Mouse (Mus musculus) heart, embryonic 14.5 days (tissue): ENCODE measurements around the gene Fen1. TPM values are rescaled to one million over a fixed set of nuclear protein-coding genes. Genes with fewer than 3 reads are reported as not detected.

Experiments
- ATAC-seq: fragments of 200-750 bp; cut with Nextera tagmentation; 2 replicates; pipeline ENCODE4 v1.8.0; 2017; ENCODE audit warnings: low read depth, moderate TSS enrichment; ENCODE audit not compliant: insufficient number of reproducible peaks, insufficient read depth, low FRiP score
- H3K27ac ChIP-seq, 2 experiments: fragments of 200-500 bp in 1 of 2; fragments of 300-500 bp in 1 of 2; sonication (generic) in 1 of 2; replicated peaks in 1 of 2; 2 replicates each; pipeline ENCODE4 v1.5.1; 2012 to 2014; ENCODE audit warnings: low read depth in 2 of 2, low read length in 2 of 2, control low read depth in 1 of 2, mild to moderate bottlenecking in 1 of 2, mixed read lengths in 1 of 2; ENCODE audit not compliant: control insufficient read depth in 1 of 2, insufficient read depth in 1 of 2
- H3K27me3 ChIP-seq: fragments of 300-500 bp; sonication (generic); 2 replicates; pipeline ENCODE4 v1.6.1; 2014; ENCODE audit warnings: mild to moderate bottlenecking, low read length, control low read depth; ENCODE audit not compliant: control insufficient read depth, insufficient read depth
- H3K36me3 ChIP-seq: fragments of 300-500 bp; sonication (generic); 2 replicates; pipeline ENCODE4 v1.6.1; 2014; ENCODE audit warnings: mild to moderate bottlenecking, control low read depth, low read length, mixed read lengths; ENCODE audit not compliant: control insufficient read depth, insufficient read depth
- H3K4me1 ChIP-seq, 2 experiments: fragments of 200-500 bp in 1 of 2; fragments of 300-500 bp in 1 of 2; sonication (generic) in 1 of 2; 2 replicates each; pipeline ENCODE4 v1.6.1; 2012 to 2014; ENCODE audit warnings: low read length in 2 of 2, control low read depth in 1 of 2, mixed read lengths in 1 of 2; ENCODE audit not compliant: control insufficient read depth in 2 of 2, insufficient read depth in 2 of 2
- H3K4me2 ChIP-seq: fragments of 300-500 bp; sonication (generic); 2 replicates; pipeline ENCODE4 v1.6.1; 2014; ENCODE audit warnings: mild to moderate bottlenecking, low read length
- H3K4me3 ChIP-seq, 2 experiments: fragments of 200-500 bp in 1 of 2; fragments of 300-500 bp in 1 of 2; sonication (generic) in 1 of 2; 2 replicates each; pipeline ENCODE4 v1.5.1; 2012 to 2014; ENCODE audit warnings: low read length in 2 of 2, mild to moderate bottlenecking in 2 of 2, control low read depth in 1 of 2, low read depth in 1 of 2, moderate library complexity in 1 of 2; ENCODE audit not compliant: control insufficient read depth in 1 of 2, insufficient read depth in 1 of 2
- H3K9ac ChIP-seq: fragments of 300-500 bp; sonication (generic); 2 replicates; pipeline ENCODE4 v1.6.1; 2014; ENCODE audit warnings: mild to moderate bottlenecking, low read length
- H3K9me3 ChIP-seq: fragments of 300-500 bp; sonication (generic); 2 replicates; pipeline ENCODE4 v1.6.1; 2016; ENCODE audit warnings: low read length, control low read depth; ENCODE audit not compliant: control insufficient read depth
- WGBS: fragments of 180-500 bp; shearing (Covaris S2); extraction: QIAGEN DNeasy Blood & Tissue Kit; methylation state at CpG from one replicate; pipeline ENCODE4 v1.1.7; 2014; 5-methylcytosine and 5-hydroxymethylcytosine counted together
- polyA plus RNA-seq: library from polyadenylated mRNA; unstranded; fragments of >200 nt; fragmentation: Nextera tagmentation; extraction: Ambion mirVana; gene quantifications from 2 replicates; pipeline ENCODE4 v1.2.1, GENCODE M21; 2014

Fen1 gene
- polyA plus RNA-seq, 1 experiment from 2014 or later = 37.6 TPM

DNA sequence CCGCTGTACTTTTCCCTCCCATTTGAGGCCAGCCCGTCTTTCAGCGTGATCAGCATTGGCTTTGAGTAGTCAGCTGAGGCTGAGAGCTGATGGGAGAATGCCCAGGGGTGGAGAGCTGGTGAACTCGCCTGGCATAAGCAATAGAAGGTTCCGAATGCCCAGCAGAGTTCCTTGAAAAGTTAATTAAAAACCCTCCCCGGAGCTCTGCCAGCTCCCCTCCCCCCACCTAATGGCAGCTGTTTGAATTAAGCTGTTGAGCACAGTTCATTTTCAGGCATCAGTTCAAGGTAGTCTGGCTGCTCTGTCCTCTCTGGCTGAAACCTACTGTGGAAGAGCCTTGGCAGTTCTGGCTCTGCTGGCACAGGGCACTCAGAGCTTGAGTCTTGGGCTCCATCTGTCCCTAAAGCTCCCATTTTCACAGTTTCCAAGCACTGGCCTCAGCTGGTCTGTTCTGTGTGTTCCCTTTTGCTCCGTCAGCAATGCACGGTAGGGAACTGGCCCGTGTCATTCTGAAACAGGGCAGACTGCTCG is 15.6 kb downstream of the Fen1 start:
- Histone ChIP-seq H3K4me2 (no peak overlapping the region), H3K4me3 (no peak overlapping the region), H3K9ac (no peak overlapping the region), H3K27me3 (no peaks in the 10 kb centered on the region), H3K27ac (no peak overlapping the region), H3K36me3 (peaks cover 81% of the 10 kb centered on the region), H3K4me1 (peaks cover 8 to 12% of the 10 kb centered on the region in 2 experiments), H3K9me3 (no peaks in the 10 kb centered on the region)
- 84% methylated on average over 10 of the region's 10 CpGs for WGBS
- ATAC-seq = no peak

- H3K27me3 ChIP-seq = no peaks in the 10 kb centered on the region
- H3K36me3 ChIP-seq = peaks cover 64% of the 10 kb centered on the region
- H3K9me3 ChIP-seq = no peaks in the 10 kb centered on the region
- H3K27ac ChIP-seq = no peak overlapping the region
- no peak overlapping the region for H3K4me2 ChIP-seq
- peaks cover 11 to 16% of the 10 kb centered on the region in 2 experiments for H3K4me1 ChIP-seq
- no peak overlapping the region for H3K9ac ChIP-seq
- WGBS = 93% methylated on average over 8 of the region's 8 CpGs
- no peak for ATAC-seq
- H3K4me3 ChIP-seq = no peak overlapping the region
Measured at GRCm38 (mm10) chr19:10186569-10186968, 17.4 kb downstream of the Fen1 start.

- Histone ChIP-seq H3K36me3 (peaks cover 61% of the 10 kb centered on the region), H3K4me2 (no peak overlapping the region), H3K4me1 (peaks cover 11 to 16% of the 10 kb centered on the region in 2 experiments), H3K27ac (no peak overlapping the region), H3K9me3 (no peaks in the 10 kb centered on the region), H3K4me3 (no peak overlapping the region), H3K27me3 (no peaks in the 10 kb centered on the region), H3K9ac (no peak overlapping the region)
- no peak for ATAC-seq
- 92% methylated on average over 3 of the region's 3 CpGs for WGBS
Measured at GRCm38 (mm10) chr19:10185876-10186275, 18.1 kb downstream of the Fen1 start.

DNA sequence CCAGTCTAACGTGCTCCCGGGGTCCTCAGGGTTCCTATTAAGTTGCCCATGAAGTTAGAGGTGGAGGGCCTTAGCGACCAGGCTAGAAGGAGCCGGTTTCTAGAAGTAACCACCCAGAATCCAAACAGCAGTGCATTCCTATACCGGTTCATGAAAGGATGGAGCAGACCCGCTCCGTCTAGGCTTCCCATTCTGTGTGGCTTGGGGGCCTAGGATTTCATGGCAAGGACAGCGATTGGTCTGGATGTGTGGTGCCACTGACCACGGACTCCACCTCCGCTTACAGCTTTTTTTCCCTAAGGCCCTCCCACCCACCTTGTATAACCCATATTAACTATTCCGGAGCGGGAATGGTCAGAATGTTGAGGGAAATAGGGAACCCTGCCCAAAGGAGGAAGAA is 19.9 kb downstream of the Fen1 start:
- peak overlapping the region; percentile 86 for H3K9ac ChIP-seq
- no peaks in the 10 kb centered on the region for H3K9me3 ChIP-seq
- H3K36me3 ChIP-seq = peaks cover 45% of the 10 kb centered on the region
- no peak for ATAC-seq
- H3K27me3 ChIP-seq = no peaks in the 10 kb centered on the region
- 33% methylated on average over 12 of the region's 12 CpGs for WGBS
- peak overlapping the region; percentile 90 for H3K4me2 ChIP-seq
- H3K27ac ChIP-seq = peak overlapping the region in 1 of 2 experiments; percentile 90; a peak in 1 of 4 replicates
- peaks cover 14 to 21% of the 10 kb centered on the region in 2 experiments for H3K4me1 ChIP-seq
- H3K4me3 ChIP-seq = peak overlapping the region; percentile 82 to 91

- Histone ChIP-seq H3K9me3 (no peaks in the 10 kb centered on the region), H3K4me2 (peak overlapping the region; percentile 90), H3K4me1 (peaks cover 14 to 21% of the 10 kb centered on the region in 2 experiments), H3K27ac (peak overlapping the region; percentile 87 to 90), H3K27me3 (no peaks in the 10 kb centered on the region), H3K9ac (peak overlapping the region; percentile 86), H3K4me3 (peak overlapping the region; percentile 82 to 91), H3K36me3 (peaks cover 39% of the 10 kb centered on the region)
- WGBS = 2% methylated on average over 35 of the region's 35 CpGs
- ATAC-seq = peak; percentile 54
Measured at GRCm38 (mm10) chr19:10183299-10183983, 20.5 kb downstream of the Fen1 start.

DNA sequence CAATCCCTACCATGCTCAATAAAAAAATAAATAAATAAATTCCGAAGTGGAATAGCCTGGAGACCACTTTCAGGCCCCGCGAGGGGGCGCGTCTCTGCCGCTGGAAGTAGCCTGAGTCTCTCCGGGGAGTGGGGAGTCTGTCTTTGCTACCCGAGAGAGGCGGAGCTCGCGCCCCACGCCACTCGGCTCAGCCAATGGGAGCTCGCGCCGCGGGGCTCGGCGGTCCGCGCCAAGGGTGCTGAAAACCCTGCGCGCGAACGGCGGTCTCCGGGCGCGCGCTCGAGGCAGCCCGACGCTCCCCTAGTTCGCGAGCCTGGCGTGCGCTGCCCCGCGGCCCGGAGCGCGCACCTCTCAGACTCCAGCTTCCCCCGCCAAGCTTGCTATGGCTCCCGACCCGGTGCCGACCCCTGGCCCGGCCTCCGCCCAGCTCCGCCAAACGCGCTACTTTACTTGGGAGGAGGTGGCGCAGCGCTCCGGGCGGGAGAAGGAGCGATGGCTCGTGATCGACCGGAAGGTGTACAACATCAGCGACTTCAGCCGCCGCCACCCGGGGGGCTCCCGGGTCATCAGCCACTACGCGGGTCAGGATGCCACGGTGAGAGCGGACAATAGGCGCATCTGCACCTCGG is 21.2 kb downstream of the Fen1 start, which contains the start of gene Fads1:
Fads1 (plus strand) TSS at position 219 of the 629 bp plus-strand sequence.
- Histone ChIP-seq H3K27me3 (no peaks in the 10 kb centered on the region), H3K4me1 (peaks cover 14 to 21% of the 10 kb centered on the region in 2 experiments), H3K9ac (peak within 1 kb of the TSS; percentile 86), H3K9me3 (0 out of 2 replicates have a peak, but pooled peaks cover 2% of the 10 kb centered on the region), H3K36me3 (peaks cover 32% of the 10 kb centered on the region), H3K27ac (peak within 1 kb of the TSS; percentile 87 to 90), H3K4me2 (peak within 1 kb of the TSS; percentile 90), H3K4me3 (peak within 1 kb of the TSS; percentile 82 to 91)
- peak; percentile 96 for ATAC-seq
- under 1% methylated on average over 69 of the region's 70 CpGs for WGBS

DNA sequence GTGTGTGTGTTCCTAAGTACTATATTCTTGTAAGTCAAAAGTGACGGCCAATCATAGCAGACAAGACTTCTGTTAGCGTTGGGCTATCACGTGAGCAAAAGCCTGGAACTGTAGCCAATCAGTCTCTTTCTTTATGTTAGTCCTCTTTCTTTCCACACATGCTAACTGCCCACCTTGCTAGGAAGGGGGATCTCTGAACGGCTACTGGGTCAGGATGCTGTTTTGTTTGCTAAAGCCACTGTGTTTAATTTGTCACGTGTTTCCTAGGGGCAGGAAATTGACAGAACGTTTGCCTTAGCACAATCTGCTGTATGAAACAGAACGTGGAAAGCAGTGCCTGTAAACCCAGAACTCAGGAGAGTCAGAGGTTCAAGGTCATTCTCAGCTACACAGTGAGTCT is 21.8 kb downstream of the Fen1 start:
- H3K4me3 ChIP-seq = peak overlapping the region; percentile 29 to 91
- H3K27me3 ChIP-seq = no peaks in the 10 kb centered on the region
- 0 out of 2 replicates have a peak, but pooled peaks cover 2% of the 10 kb centered on the region for H3K9me3 ChIP-seq
- WGBS = 30% methylated on average over 7 of the region's 7 CpGs
- H3K36me3 ChIP-seq = peaks cover 26% of the 10 kb centered on the region
- H3K9ac ChIP-seq = peak overlapping the region; percentile 86
- peak overlapping the region; percentile 18 to 90; a peak in 3 of 4 replicates for H3K27ac ChIP-seq
- no peak for ATAC-seq
- peaks cover 14 to 22% of the 10 kb centered on the region in 2 experiments for H3K4me1 ChIP-seq
- peak overlapping the region; percentile 90 for H3K4me2 ChIP-seq
